Mouse (Mus musculus) intestine, embryonic 16.5 days (tissue): ENCODE results near the gene Dnajc4. TPM values are rescaled to one million over a fixed set of nuclear protein-coding genes. Genes with fewer than 3 reads are reported as not detected.

Experiments used
- ATAC-seq: fragments of 200-750 bp; cut with Nextera tagmentation; 2 replicates; pipeline ENCODE4 v1.8.0; 2017; ENCODE audit warnings: moderate TSS enrichment, moderate library complexity
- H3K27ac ChIP-seq: fragments of 300-500 bp; sonication (generic); 2 replicates; pipeline ENCODE4 v1.5.1; 2014; ENCODE audit warnings: mild to moderate bottlenecking, low read length
- H3K27me3 ChIP-seq: fragments of 300-500 bp; sonication (generic); replicated peaks from 2 replicates; pipeline ENCODE4 v1.6.1; 2014; ENCODE audit warnings: low read length, control low read depth, mixed read lengths; ENCODE audit not compliant: control insufficient read depth, insufficient read depth
- H3K36me3 ChIP-seq: fragments of 300-500 bp; sonication (generic); 2 replicates; pipeline ENCODE4 v1.6.1; 2014; ENCODE audit warnings: low read length, control low read depth; ENCODE audit not compliant: control insufficient read depth, insufficient read depth
- H3K4me1 ChIP-seq: fragments of 300-500 bp; sonication (generic); 2 replicates; pipeline ENCODE4 v1.6.1; 2014; ENCODE audit warnings: low read length, control low read depth, mixed read lengths; ENCODE audit not compliant: control insufficient read depth, insufficient read depth
- H3K4me2 ChIP-seq: fragments of 300-500 bp; sonication (generic); 2 replicates; pipeline ENCODE4 v1.6.1; 2014; ENCODE audit warnings: low read depth, low read length, control low read depth
- H3K4me3 ChIP-seq: fragments of 300-500 bp; sonication (generic); 2 replicates; pipeline ENCODE4 v1.5.1; 2014; ENCODE audit warnings: mild to moderate bottlenecking, low read length
- H3K9ac ChIP-seq: fragments of 300-500 bp; sonication (generic); 2 replicates; pipeline ENCODE4 v1.6.1; 2014; ENCODE audit warnings: low read depth, low read length
- H3K9me3 ChIP-seq: fragments of 300-500 bp; sonication (generic); 2 replicates; pipeline ENCODE4 v1.6.1; 2016; ENCODE audit warnings: low read length, control low read depth; ENCODE audit not compliant: control insufficient read depth
- WGBS: fragments of 180-500 bp; shearing (Covaris S2); extraction: QIAGEN DNeasy Blood & Tissue Kit; methylation state at CpG from one replicate; pipeline ENCODE4 v1.1.7; 2014; 5-methylcytosine and 5-hydroxymethylcytosine counted together
- polyA plus RNA-seq: library from polyadenylated mRNA; unstranded; fragments of >200 nt; fragmentation: Nextera tagmentation; extraction: Ambion mirVana; gene quantifications from 2 replicates; pipeline ENCODE4 v1.2.1, GENCODE M21; 2015

The Dnajc4 gene
- polyA plus RNA-seq, 1 experiment from 2014 or later: 29.5 TPM

- Histone ChIP-seq H3K9ac (peak overlapping the region; percentile 27), H3K4me3 (no peak overlapping the region), H3K27me3 (no peaks in the 10 kb centered on the region), H3K9me3 (no peaks in the 10 kb centered on the region), H3K27ac (peak overlapping the region; percentile 96), H3K4me1 (peaks cover 48% of the 10 kb centered on the region), H3K36me3 (0 out of 2 replicates have a peak, but pooled peaks cover 3% of the 10 kb centered on the region), H3K4me2 (no peak overlapping the region)
- no peak for ATAC-seq
- WGBS: 27% methylated on average over 6 of the region's 6 CpGs
Observed at GRCm38 (mm10) chr19:6971644-6972043, 20.7 kb downstream of the Dnajc4 start.

GRCm38 (mm10) chr19:6970460-6971085 is 21.8 kb downstream of the Dnajc4 start:
- peaks cover 13% of the 10 kb centered on the region for H3K36me3 ChIP-seq
- peak overlapping the region; percentile 94 for H3K9ac ChIP-seq
- ATAC-seq: no peak
- no peaks in the 10 kb centered on the region for H3K27me3 ChIP-seq
- peak overlapping the region; percentile 83 for H3K4me3 ChIP-seq
- peak overlapping the region; percentile 80 for H3K4me2 ChIP-seq
- no peaks in the 10 kb centered on the region for H3K9me3 ChIP-seq
- H3K4me1 ChIP-seq: peaks cover 48% of the 10 kb centered on the region
- WGBS: 32% methylated on average over 11 of the region's 11 CpGs
- H3K27ac ChIP-seq: peak overlapping the region; percentile 96

GRCm38 (mm10) chr19:6969665-6970381 is 22.5 kb downstream of the Dnajc4 start:
- peak overlapping the region; percentile 83 for H3K4me3 ChIP-seq
- no peaks in the 10 kb centered on the region for H3K9me3 ChIP-seq
- peak overlapping the region; percentile 96 for H3K27ac ChIP-seq
- peak overlapping the region; percentile 80 for H3K4me2 ChIP-seq
- under 1% methylated on average over 55 of the region's 55 CpGs for whole genome bisulfite sequencing
- peaks cover 16% of the 10 kb centered on the region for H3K36me3 ChIP-seq
- peak overlapping the region; percentile 94 for H3K9ac ChIP-seq
- peaks cover 51% of the 10 kb centered on the region for H3K4me1 ChIP-seq
- ATAC-seq: peak; percentile 57
- no peaks in the 10 kb centered on the region for H3K27me3 ChIP-seq

- ATAC-seq: peak; percentile 2
- peak overlapping the region; percentile 96 for H3K27ac ChIP-seq
- peaks cover 52% of the 10 kb centered on the region for H3K4me1 ChIP-seq
- no peaks in the 10 kb centered on the region for H3K9me3 ChIP-seq
- WGBS: under 1% methylated on average over 20 of the region's 20 CpGs
- H3K4me3 ChIP-seq: peak overlapping the region; percentile 83
- no peaks in the 10 kb centered on the region for H3K27me3 ChIP-seq
- H3K9ac ChIP-seq: peak overlapping the region; percentile 94
- H3K36me3 ChIP-seq: peaks cover 18% of the 10 kb centered on the region
- H3K4me2 ChIP-seq: peak overlapping the region; percentile 80
Observed at GRCm38 (mm10) chr19:6969291-6969664, 23.1 kb downstream of the Dnajc4 start.

- Histone ChIP-seq H3K9me3 (no peaks in the 10 kb centered on the region), H3K4me2 (peak overlapping the region; percentile 80), H3K27ac (peak overlapping the region; percentile 96), H3K4me3 (peak overlapping the region; percentile 83), H3K27me3 (no peaks in the 10 kb centered on the region), H3K9ac (peak overlapping the region; percentile 94), H3K4me1 (peaks cover 52% of the 10 kb centered on the region), H3K36me3 (peaks cover 21% of the 10 kb centered on the region)
- WGBS: 7% methylated on average over 15 of the region's 15 CpGs
- peak; percentile 91 for ATAC-seq
Observed at GRCm38 (mm10) chr19:6968491-6969271, 23.7 kb downstream of the Dnajc4 start.

GRCm38 (mm10) chr19:6956461-6956860 is 35.9 kb downstream of the Dnajc4 start:
- Histone ChIP-seq H3K4me1 (peaks cover 28% of the 10 kb centered on the region), H3K27ac (no peak overlapping the region; the same call in 1 of the 2 replicates), H3K9me3 (no peaks in the 10 kb centered on the region), H3K36me3 (peaks cover 51% of the 10 kb centered on the region), H3K9ac (0 out of 2 replicates have a peak overlapping the region, but pooled peaks have one; percentile 11), H3K4me2 (no peak overlapping the region), H3K4me3 (no peak overlapping the region), H3K27me3 (no peaks in the 10 kb centered on the region)
- WGBS: 87% methylated on average over 10 of the region's 10 CpGs
- no peak for ATAC-seq

GRCm38 (mm10) chr19:6955424-6955823 is 36.9 kb downstream of the Dnajc4 start:
- peaks cover 28% of the 10 kb centered on the region for H3K4me1 ChIP-seq
- peak overlapping the region; percentile 48; the same call in 1 of the 2 replicates for H3K27ac ChIP-seq
- 78% methylated on average over 7 of the region's 7 CpGs for WGBS
- ATAC-seq: no peak
- no peaks in the 10 kb centered on the region for H3K27me3 ChIP-seq
- no peak overlapping the region for H3K4me3 ChIP-seq
- H3K9me3 ChIP-seq: no peaks in the 10 kb centered on the region
- no peak overlapping the region for H3K4me2 ChIP-seq
- H3K9ac ChIP-seq: no peak overlapping the region
- H3K36me3 ChIP-seq: peaks cover 46% of the 10 kb centered on the region

GRCm38 (mm10) chr19:6954046-6954445 is 38.3 kb downstream of the Dnajc4 start:
- no peak overlapping the region for H3K4me3 ChIP-seq
- no peaks in the 10 kb centered on the region for H3K27me3 ChIP-seq
- no peaks in the 10 kb centered on the region for H3K9me3 ChIP-seq
- WGBS: 45% methylated on average over 9 of the region's 9 CpGs
- H3K9ac ChIP-seq: 0 out of 2 replicates have a peak overlapping the region, but pooled peaks have one; percentile 11
- no peak for ATAC-seq
- no peak overlapping the region for H3K4me2 ChIP-seq
- H3K4me1 ChIP-seq: peaks cover 39% of the 10 kb centered on the region
- peak overlapping the region; percentile 27; the same call in 1 of the 2 replicates for H3K27ac ChIP-seq
- peaks cover 33% of the 10 kb centered on the region for H3K36me3 ChIP-seq

- H3K4me1 ChIP-seq: peaks cover 50% of the 10 kb centered on the region
- no peaks in the 10 kb centered on the region for H3K9me3 ChIP-seq
- H3K4me2 ChIP-seq: peak overlapping the region; percentile 80
- peaks cover 24% of the 10 kb centered on the region for H3K36me3 ChIP-seq
- H3K9ac ChIP-seq: peak overlapping the region; percentile 75
- H3K27me3 ChIP-seq: no peaks in the 10 kb centered on the region
- WGBS: 6% methylated on average over 3 of the region's 3 CpGs
- peak overlapping the region; percentile 67 for H3K4me3 ChIP-seq
- ATAC-seq: peak; percentile 14; the same call in 1 of the 2 replicates
- peak overlapping the region; percentile 98 for H3K27ac ChIP-seq
Observed at GRCm38 (mm10) chr19:6952712-6953037, 39.7 kb downstream of the Dnajc4 start.
